Mouse (Mus musculus) cerebellum, adult 18-20 months (tissue): ENCODE measurements around the gene Cdk19.
"Not testable (repeated sequence)": the region's sequence is repeated elsewhere in the genome, so short reads cannot be mapped to it uniquely, and the experiment has no call there.

Experiments used
- DNase-seq, 2 experiments: peaks; one replicate each; pipeline ENCODE4 v3.0.0; 2021

The Cdk19 gene

GRCm38 (mm10) chr10:40491131-40491530 lies 151.8 kb downstream of the Cdk19 start:
- DNase-seq: no peak

DNA sequence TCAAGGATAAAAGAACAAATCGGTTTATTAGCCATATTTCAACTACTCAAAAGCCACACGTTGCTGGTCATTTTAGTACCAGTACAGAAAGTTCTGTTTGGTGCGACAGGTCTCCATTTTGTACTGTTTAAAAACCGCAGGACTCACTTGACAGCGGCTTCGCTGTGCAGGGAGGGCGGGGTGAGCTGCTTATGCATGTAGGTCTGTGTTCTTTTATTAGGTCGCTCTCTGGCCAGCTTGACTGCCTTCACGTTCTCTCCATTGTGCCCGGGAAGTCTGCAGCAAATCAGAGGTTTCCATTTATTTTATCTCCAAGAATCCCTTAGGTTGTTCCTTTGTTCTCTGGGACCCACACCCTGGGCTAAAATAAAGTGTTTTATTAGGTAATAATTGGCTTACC lies 152.4 kb downstream of the Cdk19 start:
- no peak for DNase-seq

DNA sequence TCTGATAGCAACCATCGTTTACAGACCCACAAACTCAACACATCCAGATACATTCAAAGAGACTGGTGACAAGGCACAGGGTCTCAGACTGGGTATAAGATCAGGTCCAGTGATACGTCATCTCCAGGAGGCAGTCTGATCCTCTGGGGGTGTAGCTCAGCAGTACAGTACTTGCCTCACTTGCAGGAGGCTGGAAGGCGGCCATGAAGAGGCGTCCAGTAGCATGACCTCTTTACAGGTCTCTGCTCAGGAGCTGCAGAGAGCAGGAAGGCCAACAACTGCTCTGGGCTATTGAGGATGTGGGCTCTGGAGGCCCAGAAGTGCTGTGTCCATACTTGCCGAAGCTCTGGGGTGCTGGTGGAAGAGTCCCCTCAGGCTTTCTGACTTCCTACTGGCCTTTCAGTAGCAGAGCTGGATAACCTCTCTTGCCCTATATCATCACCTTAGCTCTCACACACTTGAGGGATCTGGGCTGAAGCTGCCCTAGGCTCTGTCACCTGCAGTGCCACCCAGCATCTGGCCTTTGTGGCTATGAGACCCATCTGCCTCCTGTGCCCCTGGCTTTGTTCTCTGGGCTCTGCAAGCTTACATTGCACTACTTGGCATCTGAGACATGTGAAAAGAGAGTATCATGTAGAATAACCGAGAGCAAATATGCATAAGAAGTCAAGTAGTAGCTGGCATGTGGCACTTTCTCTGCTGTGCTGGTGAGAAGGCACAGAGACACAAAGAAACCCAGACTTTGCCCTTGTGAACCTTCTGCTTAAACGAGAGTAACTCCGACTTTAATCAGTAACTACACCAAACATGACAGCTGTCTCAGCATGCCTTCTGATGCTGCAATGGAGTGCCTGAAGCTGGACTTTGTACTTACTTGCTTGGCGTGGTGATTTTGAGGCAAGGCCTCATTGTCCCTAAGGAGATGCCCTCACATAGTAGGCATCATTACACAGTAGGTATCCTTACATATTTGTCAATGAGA lies 155.1 kb downstream of the Cdk19 start:
- no peak for DNase-seq

DNA sequence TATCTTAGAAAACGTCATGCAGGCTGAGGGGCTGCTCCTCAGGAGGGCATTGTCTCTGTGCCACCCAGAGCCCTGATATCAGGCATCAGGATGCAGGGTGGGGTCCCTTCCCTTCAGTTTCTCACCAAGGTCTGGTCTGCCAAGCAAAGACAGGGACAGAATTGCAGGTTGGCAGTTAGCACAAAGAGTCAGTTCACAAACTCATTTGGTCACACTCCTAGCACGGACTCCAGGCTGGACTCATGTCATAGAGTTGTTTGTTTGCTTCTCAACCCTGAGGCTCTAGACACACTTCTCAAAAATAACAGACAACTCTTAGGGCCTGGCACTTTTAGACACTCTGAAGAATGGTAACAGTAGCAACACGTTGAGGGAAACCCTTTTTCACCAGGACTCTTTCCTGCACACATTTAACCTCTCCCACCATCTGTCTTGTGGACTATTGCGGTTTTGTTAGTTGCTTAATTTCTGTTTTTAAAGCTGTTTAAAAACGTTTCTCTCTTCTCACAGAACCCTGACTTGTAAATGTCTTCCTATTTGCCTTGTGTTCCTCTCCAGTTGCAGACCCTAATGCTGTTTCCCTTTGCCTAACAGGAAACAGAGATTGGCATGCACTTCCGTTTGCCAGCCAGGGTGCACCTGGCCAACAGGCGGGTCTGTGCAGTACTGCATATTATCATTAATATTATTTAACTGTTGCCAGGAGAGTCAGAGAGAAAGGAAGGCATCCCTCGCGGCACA lies 158.1 kb downstream of the Cdk19 start:
- DNase-seq: no peak

- no peak for DNase-seq
Observed at GRCm38 (mm10) chr10:40498426-40498825, 159.1 kb downstream of the Cdk19 start.

- peak; percentile 25 to 46 for DNase-seq
Observed at GRCm38 (mm10) chr10:40499314-40500252, 160.2 kb downstream of the Cdk19 start.

DNA sequence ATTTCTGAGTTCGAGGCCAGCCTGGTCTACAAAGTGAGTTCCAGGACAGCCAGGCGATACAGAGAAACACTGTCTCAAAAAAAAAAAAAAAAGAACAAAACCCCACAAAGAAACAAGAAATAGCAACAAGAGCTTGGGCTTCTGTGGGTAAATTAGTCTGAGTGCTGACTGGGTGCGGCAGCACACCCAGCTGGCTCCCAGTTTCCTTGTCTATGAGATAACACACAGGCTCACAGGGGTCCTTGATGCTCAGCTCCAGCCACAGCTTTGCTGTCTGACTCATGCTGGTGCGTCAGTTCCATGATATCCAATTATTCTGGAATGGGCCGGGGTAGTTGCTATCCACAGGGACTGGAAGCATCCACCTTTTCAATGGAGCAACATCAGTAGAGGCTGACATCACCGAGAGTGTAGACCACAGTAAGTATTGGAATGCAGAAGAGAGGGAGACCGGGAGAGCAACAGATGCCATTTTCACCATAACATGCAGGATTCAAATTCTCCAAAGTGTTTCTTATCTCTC lies 161.4 kb downstream of the Cdk19 start:
- no peak for DNase-seq

DNA sequence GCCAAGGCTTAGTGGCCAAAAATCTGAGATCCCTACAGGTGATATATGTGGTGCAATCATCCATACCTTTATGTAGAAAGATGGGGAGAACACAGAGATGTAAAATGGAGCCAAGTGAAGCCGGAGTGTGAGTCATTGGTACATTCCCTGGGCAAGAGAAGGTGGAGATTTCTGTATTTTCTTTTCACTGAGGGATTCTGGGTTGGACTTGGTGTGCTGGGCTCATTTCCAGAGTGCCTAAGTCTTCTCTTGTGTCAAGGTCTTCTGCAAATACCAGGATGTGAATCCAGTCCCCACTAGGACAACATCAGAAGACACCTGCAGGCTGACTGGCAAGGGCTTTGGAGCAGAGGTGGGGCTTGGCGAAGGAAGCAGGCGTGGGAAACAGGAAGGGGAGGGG lies 163.4 kb downstream of the Cdk19 start:
- DNase-seq: no peak

DNA sequence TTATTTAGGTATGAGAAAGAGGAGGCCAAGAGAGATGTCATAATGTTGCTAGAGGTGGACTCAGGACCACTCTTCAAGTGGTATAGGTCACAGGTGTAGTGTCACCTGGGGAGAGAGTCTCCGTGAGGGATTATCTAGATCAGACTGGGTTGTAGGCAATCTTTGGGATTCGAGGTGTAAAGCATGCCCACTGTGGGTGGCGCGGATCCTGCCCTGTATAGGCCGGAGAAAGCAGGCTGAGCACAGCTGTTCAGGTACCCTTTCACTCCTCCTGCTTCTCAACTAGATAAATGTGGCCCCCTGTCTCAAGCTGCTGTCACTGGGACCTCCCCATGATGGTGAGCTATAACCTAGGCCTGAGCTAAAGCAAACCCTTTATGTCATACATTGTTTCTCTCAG lies 171.0 kb downstream of the Cdk19 start:
- DNase-seq: no peak

- DNase-seq: no peak
Observed at GRCm38 (mm10) chr10:40511221-40511677, 171.9 kb downstream of the Cdk19 start.

GRCm38 (mm10) chr10:40512185-40512584 lies 172.8 kb downstream of the Cdk19 start:
- DNase-seq: no peak

GRCm38 (mm10) chr10:40512996-40513395 lies 173.6 kb downstream of the Cdk19 start:
- not testable (repeated sequence) for DNase-seq

- DNase-seq: no peak
Observed at GRCm38 (mm10) chr10:40515225-40515681, 175.9 kb downstream of the Cdk19 start.

- peak in 1 of 2 experiments; percentile 29 for DNase-seq
Observed at GRCm38 (mm10) chr10:40516421-40516820, 177.1 kb downstream of the Cdk19 start.

GRCm38 (mm10) chr10:40519586-40519985 lies 180.2 kb downstream of the Cdk19 start:
- DNase-seq: peak in 1 of 2 experiments; percentile 19

DNA sequence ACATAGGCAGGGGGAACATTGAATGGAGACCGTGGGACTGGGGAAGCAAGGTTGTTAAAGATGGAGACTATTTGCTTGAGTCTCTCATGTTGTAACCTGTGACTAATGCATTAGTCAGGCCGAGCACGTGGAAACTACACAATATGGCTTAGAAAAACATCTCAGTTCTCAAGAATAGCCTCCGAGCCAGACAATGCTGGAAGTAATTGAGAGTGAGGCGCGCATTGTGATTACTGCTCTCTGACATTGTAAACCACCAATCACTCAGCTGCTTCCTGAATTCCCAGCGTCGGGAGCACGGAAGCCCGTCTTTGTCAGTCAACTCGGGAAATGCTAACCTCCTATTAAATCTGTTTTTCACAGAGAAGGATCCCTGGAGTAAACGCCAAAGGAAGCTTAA lies 182.2 kb downstream of the Cdk19 start:
- no peak for DNase-seq

DNA sequence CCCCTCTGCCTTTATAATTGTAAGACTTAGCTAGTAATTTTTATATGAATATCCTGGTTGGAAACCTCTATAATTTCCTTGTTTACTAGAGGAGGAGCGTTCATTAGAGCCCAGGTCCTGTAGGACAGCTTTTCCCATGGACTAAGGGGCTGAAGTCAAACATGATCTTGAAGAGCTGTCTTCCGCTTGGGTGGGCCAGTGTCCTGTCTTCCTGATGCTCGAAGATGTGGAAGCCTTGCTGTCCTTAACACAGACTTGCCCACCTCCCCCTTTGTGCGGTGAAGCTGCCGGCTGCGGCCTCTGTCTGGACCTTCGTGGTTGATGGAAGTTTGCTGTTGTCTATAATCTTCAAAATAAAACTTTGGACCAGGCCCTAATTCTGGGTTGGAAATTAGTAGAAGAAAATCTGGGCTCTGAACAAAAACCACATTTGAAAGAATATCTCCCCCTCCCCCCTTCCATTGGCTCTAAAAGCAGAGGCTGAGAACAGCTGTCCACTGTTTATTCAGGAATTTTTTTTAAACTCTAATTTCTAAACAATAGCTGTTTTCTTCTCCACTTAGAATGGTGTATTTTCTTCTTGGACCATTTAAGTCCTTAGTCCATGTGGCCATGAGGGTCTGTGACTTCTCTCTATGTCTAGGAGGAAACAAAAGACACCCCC lies 184.1 kb downstream of the Cdk19 start:
- DNase-seq: no peak

GRCm38 (mm10) chr10:40524032-40524806 lies 184.9 kb downstream of the Cdk19 start:
- no peak for DNase-seq

DNA sequence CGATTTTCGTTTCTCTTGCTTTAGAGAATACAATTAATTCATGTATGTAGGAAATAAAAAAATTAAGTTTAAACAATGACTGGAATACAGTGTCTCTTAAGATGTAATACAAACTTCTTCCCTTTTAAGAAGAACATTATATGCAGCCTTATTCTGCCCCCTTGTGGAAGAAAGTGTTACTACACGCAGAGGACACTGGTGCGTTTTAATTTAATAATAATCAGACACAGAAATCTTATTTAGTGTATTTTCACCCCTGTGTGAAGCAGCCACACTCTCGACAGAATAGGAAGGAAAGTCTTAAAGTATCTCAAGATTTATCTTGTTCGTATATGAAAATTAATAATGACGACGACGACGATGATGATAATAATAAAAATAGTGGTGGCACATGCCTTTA lies 185.6 kb downstream of the Cdk19 start:
- DNase-seq: peak; percentile 52 to 72

DNA sequence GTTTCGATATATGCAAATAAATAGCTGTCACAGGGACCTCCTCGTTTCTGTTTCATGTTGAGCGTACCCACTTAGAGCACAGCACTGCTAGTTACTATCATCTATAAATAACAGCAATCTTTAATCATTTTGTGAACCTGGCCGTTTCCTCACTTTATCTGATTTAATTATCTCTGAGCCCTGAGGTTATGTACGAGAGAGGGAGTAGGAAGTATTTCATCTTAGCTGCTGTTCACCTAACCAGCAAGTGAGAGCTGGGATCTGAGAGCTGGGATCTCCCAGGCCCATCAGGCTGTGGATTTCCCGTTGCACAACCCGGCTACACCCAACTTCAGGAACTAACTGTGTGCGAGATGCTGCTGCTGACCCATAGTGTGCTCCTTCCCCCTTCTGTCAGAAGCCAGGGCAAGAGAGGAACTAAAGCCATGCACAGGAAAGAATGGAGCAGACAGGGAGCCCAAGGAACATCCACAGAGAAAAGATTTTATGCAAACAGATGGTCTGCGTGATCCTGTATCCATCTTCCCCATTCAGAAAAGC lies 186.3 kb downstream of the Cdk19 start:
- no peak for DNase-seq
